Mouse (Mus musculus) brain, embryonic 14.5 days (tissue): ENCODE measurements around the gene Arl8a.

Experiments used
- CTCF ChIP-seq: fragments of 200-500 bp; IDR thresholded peaks from 2 replicates; pipeline ENCODE4 v1.5.1; 2012; ENCODE audit warnings: inconsistent platforms, mild to moderate bottlenecking, moderate library complexity, borderline replicate concordance; ENCODE audit not compliant: insufficient read depth, insufficient read length; ENCODE audit errors: extremely low read depth
- POLR2A ChIP-seq: fragments of 200-500 bp; IDR thresholded peaks from 2 replicates; pipeline ENCODE4 v1.6.1; 2012; ENCODE audit warnings: mild to moderate bottlenecking, inconsistent platforms, borderline replicate concordance; ENCODE audit not compliant: poor library complexity, insufficient read depth, insufficient read length, severe bottlenecking; ENCODE audit errors: extremely low read depth

DNA sequence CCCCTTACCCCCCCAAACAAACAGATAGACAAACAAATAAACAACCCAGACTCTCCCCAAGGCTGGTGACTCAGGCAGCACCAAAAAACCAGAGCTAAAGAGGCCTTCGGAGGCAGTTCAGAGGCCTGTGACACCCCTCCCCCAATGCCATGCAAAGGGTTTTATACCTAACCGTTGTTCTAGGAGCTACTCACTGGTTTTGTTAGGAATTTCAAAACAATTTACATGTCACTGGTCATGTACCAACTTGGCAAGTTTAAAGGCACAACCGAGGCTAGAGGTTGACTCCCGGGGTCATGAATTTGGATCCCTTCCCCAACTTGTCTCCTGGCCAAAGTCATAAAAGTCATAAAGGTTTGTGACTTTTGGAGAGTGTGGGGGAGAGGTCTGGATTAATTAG, 53.8 kb downstream of the Arl8a start:
- TF ChIP-seq CTCF (no peak), POLR2A (no peak)
